Mouse (Mus musculus): ENCODE data around the gene Ankrd34a.

The Ankrd34a gene

DNA sequence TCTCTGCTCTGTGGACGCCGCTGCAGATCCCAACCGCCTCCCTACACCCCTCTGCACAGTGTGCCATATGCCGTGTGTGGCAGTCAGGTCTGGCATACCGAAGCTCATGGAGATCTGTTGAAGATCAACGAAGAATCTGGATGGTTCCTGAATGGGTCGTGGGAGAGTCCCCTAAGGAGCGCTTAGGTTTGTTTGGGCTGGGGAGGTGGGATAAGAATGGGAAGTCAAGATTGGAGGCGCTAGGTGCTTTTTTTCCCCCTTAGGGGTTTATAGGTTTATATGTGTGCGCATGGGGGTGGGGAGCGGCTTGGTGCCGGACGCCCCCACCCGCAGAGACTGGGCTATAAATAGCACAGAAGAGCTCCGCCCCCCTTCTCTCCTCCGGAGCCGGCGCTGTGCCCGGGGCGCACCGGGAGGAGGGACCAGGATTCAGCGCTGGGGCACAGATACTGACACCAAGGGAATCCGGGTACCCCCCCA, at the start of gene Ankrd34a:
TSS of gene Ankrd34a (plus strand) at position 409 of the 480 bp plus-strand sequence.
- no peak for DNase-seq (ENCODE audit: low spot score in 2 of 2)

DNA sequence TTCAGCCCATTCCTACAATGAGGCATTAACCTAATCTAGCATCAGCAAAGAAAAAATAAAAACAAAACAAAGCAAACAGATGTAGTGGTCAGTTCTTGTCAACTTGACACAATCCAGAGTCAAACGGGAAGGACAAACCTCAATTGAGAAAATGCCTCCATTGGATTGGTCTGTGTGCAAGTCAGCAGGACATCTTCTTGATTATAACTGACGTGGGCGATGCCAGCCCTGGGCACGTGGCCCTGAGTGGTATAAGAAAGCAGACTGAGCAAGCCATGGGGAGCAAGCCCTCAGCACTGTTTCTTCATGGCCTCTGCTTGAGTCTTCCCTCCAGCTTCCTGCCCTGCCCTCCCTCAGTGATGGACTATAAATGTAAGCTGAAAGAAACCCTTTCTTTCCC, 49.6 kb upstream of the Ankrd34a start:
- DNase-seq (ENCODE audit: low spot score in 2 of 2): no peak

DNA sequence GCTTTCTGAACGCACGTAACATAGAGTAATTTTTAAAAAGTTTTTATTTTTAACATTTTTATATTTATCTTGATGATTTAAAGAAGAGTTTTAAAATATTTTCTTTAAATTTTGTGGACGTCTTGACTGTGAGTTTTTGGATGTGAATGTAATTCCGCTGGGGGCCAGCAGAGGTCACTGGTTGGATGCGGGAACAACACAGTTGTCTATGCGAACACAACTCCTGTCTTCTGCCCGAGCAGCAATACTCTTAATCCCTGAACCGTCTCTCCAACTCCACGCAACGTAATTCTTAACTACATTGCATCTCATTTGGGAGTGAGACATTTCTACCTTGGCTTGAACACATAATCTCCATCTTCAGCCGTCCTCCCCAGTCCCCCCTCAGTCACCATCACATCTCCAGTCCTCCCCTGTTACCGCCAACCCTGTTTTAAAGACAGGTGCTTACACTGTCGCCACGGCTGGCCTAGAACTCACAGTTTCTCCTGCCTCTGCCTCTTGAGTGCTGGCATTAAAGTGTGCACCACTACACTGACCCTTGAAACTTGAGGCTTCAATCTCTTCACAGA, 49.0 kb upstream of the Ankrd34a start:
- DNase-seq (ENCODE audit: low spot score in 2 of 2): peak; percentile 75 to 91

DNA sequence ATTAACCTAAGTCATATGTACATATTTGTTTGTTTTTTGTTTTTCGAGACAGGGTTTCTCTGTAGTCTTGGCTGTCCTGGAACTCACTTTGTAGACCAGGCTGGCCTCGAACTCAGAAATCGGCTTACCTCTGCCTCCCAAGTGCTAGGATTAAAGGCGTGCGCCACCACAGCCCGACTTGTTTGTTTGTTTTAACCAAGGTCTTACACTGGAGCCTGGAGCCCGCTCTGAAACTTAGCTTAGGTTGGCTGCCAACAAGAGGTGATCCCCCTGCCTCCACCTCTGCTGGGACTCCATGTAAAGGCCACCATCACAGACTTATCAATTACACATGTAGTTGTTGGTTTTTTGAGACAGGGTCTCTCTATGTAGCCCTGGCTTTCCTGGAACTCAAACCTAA, 47.6 kb upstream of the Ankrd34a start:
- no peak for DNase-seq (ENCODE audit: low spot score in 2 of 2)

DNA sequence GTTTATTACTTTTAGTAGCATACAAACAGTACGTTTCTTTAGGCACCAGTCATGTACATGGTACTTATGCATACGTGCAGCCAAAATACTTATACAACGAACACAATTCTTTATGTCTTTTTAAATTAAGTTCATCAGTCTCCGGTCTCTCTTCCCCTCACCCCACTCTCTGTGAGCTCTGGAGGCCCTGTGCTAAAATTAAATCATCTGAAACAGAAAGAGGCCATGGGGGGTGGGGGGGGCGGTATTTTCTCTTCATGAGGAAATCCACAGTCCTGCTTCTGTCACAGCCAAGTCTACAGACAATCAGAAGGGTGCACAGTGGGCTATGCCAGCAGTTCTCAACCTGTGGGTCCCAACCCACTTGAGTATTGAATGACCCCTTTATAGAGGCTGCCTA, 47.1 kb upstream of the Ankrd34a start:
- no peak for DNase-seq (ENCODE audit: low spot score in 2 of 2)

DNA sequence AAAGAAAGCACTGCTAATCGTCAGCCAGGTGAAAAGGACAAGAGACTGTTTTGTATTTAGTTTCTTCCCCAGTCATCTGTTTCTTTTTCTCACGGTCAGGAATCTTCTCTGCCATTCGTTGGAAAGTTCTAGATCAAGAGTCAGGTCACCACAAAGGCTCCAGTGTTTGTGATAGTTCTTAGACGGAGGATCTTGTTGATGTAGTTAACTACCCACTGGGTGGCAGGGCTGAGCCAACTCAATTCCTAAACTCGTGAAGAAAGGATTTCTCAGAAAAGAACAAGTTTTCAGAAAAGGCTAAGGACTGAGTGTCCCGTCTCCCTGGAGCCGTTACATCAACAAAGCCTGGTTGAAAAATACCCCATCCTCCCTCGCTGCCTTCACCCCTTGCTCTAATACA, 45.2 kb upstream of the Ankrd34a start:
- DNase-seq (ENCODE audit: low spot score in 2 of 2): peak in 1 of 2 experiments; percentile 40

DNA sequence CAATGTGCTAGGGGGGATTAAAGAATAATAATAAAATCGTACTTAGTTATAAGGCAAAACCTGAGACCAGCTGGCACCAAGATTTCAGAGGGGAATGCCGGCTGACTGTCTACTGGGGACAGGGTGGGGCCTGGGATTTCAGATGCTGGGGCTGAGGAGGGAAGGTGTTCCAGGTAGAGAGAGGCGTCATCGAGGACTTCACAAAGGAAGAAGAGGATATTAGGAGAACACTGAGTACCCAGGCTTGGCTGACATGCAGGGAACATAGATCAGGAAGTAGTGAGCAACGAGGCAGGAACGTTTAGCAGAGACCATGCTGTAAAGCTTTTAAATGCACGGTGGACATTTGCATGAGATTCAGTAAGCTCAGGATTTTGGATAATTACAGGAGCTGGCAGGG, 44.5 kb upstream of the Ankrd34a start:
- DNase-seq (ENCODE audit: low spot score in 2 of 2): peak in 1 of 2 experiments; percentile 57

DNA sequence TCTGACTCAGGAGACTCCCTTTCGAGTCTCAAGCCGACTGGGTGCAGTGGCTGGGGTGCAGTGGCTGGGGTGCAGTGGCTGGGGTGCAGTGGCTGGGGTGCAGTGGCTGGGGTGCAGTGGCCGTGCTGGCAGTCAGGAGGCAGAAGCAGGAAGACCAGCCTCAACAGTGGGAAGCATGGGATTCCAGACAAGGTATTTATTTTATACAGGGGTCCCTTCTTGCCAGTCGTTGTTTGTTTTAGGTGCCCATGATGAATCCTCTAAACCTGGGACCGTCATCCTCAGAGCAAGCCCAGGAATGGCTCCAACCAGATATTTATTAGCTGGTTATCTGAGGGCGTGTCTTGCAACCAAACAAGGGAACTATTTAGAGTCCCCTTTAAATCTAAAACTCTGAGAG, 42.8 kb upstream of the Ankrd34a start:
- no peak for DNase-seq (ENCODE audit: low spot score in 2 of 2)

DNA sequence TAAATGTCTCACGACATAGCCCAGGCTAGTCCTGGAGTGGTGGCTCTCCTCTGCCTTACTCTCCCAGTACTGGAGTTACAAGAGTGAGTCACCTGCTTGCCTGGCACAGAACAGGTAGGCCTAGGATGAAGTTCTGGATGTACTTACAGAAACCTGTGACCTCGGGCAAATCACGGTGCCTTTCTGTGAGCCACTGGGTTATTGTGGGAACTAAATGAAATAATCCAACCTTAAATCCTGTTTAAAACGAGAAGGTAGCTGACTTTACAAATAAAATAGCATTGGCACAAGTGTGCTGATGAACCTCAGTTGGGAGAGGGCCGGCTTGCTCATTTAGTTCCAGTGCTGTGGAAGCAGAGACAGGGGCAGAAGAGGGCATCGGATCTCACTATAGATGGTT, 42.2 kb upstream of the Ankrd34a start:
- no peak for DNase-seq (ENCODE audit: low spot score in 2 of 2)

DNA sequence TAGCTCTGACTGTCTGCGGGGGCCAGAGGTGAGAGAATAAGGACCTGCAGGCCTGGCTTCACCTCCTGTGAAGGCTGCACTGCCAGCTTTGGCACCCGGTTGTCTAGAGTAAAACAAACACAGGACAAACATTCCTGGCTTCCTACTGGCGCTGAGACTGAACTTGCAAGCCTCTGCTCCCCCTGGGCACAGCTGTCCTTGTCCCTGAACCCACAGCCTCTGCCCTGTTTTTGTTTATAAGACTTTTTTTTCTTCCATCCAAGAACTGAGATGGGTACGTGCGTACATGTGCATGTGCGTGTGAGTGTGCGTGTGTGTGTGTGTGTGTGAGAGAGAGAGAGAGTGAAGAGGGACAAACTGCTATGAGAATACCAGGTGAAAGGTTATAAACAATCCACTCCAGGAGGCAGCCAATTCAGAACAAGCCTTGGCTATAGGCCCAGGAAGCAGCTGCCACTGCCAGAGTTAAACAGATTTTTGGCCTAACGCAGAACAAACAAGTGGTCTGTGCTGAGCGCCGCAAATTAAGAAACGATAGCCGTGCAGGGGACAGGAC, 41.3 kb upstream of the Ankrd34a start:
- DNase-seq (ENCODE audit: low spot score in 2 of 2): no peak

DNA sequence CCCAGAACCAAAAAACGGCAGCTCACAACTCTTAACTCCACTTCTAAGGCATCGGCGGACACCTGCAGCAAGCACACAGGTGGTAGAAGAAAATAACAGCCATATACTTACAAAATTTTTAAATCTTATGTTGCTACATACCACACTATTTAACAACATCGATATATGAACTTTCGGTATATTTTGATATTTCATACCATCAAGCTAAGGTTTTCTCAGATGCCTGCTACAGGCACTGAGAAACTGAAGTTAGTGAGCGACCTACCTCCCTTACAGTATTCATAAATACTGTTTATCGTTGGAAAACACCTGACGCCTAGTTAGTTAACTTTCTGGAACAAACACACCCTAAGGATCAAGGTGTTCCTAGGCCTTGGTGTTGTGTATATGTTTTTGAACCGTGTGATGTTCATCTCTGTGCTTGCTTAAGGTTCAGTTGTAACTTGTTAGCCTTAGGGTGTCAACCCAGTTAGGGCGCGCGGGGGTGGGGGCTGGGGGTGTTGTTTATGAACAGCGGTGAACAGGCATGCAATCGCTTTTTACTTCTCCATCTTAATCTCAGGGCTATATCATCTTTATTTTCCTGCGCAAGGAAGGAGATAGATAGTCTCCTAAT, 40.3 kb upstream of the Ankrd34a start:
- no peak for DNase-seq (ENCODE audit: low spot score in 2 of 2)

DNA sequence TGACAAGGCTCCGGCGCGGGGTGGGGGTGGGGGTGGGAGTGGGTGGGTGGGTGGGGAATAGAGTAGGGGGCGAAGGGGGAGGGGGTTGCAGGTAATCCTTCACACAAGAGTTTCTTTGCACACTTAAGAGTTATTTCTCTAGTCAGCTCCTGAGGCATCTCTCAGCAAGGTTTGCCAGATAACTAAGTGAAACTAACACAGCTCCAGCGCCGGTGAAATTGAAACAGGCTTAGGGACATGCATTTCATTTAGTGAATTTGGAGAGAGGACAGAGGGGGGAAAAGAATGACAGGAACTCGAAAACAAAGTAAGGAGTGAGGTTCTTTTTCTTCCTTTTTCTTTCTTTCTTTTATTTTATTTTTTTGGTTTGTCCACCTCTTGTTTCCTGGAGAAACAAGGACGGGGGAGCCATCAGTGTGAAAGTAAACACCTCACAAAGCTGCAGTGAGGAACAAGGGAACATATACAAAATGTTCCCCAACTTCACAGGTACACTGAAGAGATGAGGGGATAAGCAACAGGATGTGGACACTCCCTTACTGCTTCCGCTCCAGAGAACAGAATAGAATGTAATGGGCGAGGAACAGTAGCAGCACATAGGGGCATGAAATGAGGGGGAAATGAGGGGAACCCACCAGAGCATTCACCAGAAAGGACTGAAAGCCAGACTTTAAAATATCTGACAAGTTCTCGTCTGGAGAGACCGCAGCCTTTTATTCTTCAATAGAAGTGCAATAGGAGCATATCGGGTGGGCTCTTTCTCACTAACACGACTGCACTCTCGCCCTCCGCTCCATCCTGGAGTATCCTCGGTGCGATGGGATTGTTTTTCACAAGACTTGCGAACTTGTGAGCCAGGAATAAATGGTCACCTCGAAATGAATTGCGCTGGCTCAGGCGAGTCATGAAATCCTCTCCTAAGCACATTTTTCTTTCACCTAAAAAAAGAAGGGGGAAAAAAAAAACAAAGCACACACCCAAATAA, 39.5 kb upstream of the Ankrd34a start:
- peak in 1 of 2 experiments; percentile 78 for DNase-seq (ENCODE audit: low spot score in 2 of 2)

DNA sequence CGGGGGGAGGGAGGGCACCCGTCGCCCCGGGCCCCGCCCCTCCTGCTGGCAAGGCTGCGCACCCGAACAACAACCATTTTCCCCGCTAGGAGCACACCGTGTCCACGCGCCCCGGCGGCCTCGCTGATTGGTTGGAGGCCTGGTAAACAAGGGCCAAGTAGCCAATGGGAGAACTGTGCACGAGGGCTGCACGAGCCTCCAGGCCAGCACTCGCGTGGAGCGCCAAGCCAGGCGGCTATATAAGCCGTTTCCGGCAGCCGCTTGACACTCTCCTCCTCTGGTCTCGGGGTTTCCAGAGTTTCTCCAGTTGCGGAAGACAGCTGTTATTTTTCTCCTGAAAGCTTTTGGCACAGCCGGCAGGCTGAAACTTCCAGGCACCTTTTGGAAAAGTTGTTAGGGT, 38.7 kb upstream of the Ankrd34a start, which contains the start of gene Txnip:
TSS of gene Txnip (plus strand) at position 264 of the 400 bp plus-strand sequence.
- peak; percentile 99 to 100 for DNase-seq (ENCODE audit: low spot score in 2 of 2)

DNA sequence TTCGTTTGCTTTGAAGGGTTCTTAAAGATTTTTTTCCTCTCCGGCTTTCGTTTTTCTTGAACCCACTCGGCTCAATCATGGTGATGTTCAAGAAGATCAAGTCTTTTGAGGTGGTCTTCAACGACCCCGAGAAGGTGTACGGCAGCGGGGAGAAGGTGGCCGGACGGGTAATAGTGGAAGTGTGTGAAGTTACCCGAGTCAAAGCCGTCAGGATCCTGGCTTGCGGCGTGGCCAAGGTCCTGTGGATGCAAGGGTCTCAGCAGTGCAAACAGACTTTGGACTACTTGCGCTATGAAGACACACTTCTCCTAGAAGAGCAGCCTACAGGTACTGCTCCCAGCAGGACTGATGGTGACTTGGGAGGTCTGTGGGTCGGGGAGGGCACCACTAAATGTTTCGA, 38.3 kb upstream of the Ankrd34a start:
- peak; percentile 49 to 82 for DNase-seq (ENCODE audit: low spot score in 2 of 2)

DNA sequence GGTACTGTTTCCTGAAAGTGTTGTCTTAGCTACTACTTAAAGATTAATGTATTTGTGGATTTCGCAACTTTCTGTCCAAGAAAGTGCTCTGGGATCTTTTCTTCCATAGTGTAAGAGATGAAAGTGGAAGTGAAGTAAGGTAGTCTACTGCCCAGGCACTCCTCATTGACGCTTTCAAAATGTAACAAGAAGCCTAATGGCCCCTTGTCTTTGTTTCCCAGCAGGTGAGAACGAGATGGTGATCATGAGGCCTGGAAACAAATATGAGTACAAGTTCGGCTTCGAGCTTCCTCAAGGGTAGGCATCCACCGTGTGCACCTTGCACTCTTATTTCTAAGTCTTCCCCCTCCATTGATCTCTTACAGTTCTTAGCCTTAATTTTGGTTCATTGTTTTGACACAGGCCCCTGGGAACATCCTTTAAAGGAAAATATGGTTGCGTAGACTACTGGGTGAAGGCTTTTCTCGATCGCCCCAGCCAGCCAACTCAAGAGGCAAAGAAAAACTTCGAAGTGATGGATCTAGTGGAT, 37.7 kb upstream of the Ankrd34a start:
- DNase-seq (ENCODE audit: low spot score in 2 of 2): no peak

DNA sequence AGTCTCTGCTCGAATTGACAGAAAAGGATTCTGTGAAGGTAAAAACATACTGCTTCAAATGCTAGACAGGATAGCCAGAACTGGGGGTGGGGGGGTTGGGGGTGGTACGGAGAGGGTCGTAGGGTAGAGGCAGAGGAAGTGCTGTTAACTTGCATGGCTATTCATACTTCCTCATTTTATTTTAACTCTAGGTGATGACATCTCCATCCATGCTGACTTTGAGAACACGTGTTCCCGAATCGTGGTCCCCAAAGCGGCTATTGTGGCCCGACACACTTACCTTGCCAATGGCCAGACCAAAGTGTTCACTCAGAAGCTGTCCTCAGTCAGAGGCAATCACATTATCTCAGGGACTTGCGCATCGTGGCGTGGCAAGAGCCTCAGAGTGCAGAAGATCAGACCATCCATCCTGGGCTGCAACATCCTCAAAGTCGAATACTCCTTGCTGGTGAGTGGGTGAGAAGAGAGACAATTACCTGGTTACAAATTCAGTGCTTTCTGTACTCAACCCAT, 37.0 kb upstream of the Ankrd34a start:
- DNase-seq (ENCODE audit: low spot score in 2 of 2): peak in 1 of 2 experiments; percentile 70

DNA sequence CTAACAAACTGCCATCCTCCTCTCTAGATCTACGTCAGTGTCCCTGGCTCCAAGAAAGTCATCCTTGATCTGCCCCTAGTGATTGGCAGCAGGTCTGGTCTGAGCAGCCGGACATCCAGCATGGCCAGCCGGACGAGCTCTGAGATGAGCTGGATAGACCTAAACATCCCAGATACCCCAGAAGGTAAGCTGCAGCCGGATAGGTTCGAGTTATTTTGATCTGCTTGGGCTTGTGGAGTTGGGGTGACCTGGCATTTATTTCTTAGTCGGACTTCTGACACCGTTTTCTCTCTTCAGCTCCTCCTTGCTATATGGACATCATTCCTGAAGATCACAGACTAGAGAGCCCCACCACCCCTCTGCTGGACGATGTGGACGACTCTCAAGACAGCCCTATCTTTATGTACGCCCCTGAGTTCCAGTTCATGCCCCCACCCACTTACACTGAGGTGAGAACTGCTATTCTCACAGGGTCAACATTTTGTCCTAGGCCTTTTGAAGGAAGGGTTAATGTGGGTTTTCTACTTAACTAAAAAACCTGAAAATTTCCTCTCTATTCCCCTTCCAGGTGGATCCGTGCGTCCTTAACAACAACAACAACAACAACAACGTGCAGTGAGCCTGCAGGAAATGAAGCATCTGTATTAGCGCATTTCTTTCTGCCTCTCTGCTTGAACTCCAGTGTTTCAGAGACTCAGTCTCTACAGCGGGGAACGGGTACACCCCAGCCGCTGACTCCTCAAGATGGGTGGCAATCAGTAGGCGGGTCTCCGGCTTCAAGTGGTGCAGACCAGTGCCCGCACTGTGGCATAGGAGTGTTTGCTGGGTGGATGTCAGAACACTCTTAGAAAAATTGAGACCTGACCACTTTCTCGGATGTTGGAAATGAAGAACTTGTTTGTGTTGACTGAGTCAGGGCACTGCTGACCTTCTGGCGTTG, 36.3 kb upstream of the Ankrd34a start:
- DNase-seq (ENCODE audit: low spot score in 2 of 2): peak in 1 of 2 experiments; percentile 67

DNA sequence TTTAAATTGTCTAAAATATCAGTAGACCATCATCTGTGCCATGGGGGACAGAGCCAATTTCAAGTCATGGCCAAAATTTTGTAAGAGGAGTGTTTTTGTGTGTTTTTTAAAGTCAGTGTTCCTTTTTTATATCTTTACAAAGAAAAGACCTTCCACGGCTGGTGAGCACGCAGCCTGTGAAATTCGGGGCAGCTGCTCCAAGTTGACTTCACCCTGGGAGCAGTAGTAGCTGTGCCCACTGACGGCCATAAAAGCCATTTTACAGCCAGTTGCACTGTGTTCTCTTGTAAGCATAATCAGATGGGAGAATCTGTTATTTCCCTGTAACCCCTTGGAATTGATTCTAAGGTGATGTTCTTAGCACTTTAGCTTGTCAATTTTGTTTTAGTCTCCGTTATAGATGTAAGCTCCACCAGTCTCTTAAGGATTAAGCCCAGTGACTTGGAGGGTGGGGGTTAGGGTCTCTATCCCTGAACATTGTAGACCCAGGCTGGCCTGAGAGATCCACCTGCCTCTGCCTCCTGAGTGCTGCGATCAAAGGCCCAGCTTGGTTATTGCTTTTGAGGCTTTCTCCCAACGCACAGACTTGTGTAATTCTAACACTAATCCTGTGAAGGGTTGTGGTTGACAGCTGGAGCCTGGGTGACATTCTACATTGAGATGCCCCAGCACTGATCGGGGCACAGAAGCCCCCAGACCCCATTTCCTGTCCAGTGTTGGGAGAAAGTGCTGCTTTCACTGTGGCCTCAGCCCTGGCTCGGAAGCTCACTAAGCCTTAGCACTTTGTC, 35.4 kb upstream of the Ankrd34a start:
- DNase-seq (ENCODE audit: low spot score in 2 of 2): no peak

DNA sequence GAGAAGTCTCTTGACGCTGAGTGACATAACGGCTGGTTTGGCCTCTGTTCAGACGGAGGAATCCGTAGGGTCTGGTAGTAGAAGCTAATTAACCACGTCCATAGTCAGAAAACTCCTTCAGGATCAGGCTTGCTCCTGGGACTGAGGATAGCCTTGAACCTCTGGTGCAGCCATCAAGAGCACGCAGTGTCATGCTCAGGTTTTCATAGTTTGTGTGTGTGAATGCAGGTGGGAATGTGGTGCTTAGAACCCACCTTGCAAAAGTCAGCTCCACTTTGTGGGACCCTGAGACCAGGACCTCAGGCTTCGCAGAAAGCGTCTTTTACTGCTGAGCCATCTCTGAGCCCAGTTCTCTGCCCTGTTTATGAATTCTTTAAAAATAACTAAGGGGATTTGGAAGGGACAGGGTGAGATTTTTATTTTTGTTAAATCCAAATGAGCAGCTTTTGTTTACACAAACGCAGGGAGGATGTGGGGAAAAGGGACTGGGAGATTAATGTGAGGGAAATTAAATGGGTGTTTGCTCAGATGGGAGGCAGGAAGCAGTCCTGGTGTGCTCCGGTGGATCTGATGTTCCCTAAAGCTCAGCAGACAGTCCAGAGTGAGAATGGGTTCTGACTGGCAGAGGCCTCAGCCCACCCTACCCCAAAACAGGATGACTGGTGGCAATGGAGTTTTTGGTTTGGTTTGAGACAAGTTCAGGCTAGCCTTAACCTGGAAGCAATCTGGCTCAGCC, 34.3 kb upstream of the Ankrd34a start:
- DNase-seq (ENCODE audit: low spot score in 2 of 2): no peak
